Mouse (Mus musculus) right cerebral cortex, postnatal 36 days (tissue): ENCODE data around the gene Stpg2.

Experiments used
- DNase-seq, 2 experiments: peaks; one replicate each; pipeline ENCODE4 v3.0.0; 2022; ENCODE audit warnings: low spot score in 2 of 2, mixed read lengths in 1 of 2

Stpg2 gene

GRCm38 (mm10) chr3:139733156-139733555, 527.7 kb downstream of the Stpg2 start:
- no peak for DNase-seq

- DNase-seq = no peak
Observed at GRCm38 (mm10) chr3:139739388-139739787, 533.9 kb downstream of the Stpg2 start.
